Mouse (Mus musculus): Measurements from ENCODE around the gene Irf1.

Irf1 gene

GRCm38 (mm10) chr11:53781201-53781775 lies 11.5 kb downstream of the Irf1 start:
- no peak for DNase-seq (ENCODE audit: low spot score in 2 of 2)

GRCm38 (mm10) chr11:53781964-53782363 lies 12.2 kb downstream of the Irf1 start:
- no peak for DNase-seq (ENCODE audit: low spot score in 2 of 2)

- DNase-seq (ENCODE audit: low spot score in 2 of 2), result no peak
Measured at GRCm38 (mm10) chr11:53783288-53783687, 13.5 kb downstream of the Irf1 start.

DNA sequence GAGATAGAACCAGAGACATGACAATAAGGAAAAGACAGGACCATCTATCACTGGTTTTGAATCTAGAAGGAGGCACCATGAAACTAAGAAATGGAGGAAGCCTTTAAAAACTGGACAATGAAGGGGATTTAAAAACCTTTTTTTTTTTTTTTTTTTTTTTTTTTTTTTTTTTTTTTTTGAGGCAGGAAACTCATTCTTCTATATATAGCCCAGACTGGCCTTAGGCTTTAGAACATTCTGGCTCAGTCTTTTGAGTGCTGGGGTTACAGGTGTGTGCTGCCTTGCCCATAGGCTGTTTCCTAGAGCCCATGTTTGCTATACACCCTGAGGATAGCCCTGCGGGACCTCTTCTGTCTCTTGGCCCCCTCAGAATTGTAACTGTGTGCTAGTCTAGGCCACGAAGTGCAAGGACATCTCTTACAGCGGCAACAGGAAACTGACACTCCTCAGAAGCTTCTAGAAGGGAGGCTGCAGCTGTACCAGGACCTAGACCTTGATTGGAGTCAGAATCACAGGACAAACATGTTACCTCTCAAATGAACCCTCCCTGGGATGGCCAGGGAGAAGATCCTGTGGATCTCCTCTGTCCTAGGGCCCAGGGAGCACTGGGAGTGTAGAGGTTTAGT lies 15.6 kb downstream of the Irf1 start:
- DNase-seq (ENCODE audit: low spot score in 2 of 2), result no peak

DNA sequence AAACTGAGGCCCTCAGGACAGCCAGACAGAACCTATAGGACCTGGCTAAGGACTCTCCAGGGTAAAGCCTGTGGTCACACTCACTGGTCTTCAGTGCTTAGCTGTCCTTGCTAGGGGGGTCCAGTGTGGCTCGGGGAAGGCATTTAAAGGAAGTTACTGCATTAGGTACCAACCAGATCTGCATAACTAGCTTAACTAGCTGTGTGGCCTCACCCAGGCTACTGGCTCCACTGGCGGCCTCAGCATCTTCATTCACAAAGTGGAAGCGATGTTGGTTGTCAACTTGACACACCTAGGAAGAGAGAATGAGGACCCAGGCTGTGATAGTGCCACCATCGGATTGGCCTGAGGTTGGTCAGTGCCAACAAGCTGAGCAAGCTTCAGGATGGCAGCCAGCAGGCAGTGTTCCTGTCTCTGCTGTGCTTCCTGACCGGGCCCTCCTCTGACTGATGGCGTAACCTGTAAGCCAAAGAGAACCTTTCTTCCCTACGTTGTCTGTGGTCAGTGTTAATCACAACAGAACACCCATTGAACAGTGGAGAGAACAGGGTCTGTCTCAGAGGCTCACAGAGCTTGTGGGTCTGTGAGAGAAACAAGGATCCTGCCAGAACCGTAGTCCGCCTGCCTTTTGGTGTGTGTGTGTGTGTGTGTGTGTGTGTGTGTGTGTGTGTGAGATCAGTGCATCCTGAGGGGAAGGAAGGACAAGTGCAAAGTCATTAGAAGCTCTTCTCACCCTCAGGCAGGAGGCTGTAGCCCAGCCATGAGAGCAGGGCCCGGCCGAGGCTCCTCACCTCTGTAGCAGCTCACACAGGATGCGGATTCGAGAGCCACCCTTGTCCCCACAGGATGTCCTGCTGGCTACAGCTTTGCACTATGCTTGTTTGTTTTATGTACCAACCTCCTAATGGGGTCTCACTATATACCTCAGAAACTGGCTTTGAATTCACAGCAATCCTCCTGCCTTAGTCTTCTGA lies 16.5 kb downstream of the Irf1 start:
- no peak for DNase-seq (ENCODE audit: low spot score in 2 of 2)

DNA sequence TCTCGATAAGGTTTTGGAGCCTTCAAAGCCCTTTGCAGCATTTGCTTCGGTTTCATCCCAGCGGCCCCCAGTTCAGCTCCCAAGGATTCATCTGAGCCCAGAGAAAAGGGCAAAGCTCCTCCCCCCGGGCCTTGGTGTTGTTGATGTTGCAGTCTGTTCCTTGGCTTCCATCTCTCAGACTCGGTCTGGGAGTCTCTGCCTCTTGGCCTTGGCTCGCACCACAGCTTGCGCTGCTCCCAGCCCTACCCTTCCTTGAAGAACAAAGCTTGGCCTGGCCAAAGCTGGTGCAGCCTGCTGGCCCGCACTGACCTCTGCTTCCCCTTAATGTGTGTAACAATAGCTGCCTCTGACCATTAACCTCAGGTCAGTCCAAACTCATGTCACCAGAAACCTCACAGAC lies 18.4 kb downstream of the Irf1 start:
- no peak for DNase-seq (ENCODE audit: low spot score in 2 of 2)

GRCm38 (mm10) chr11:53789277-53789676 lies 19.5 kb downstream of the Irf1 start:
- no peak for DNase-seq (ENCODE audit: low spot score in 2 of 2)

DNA sequence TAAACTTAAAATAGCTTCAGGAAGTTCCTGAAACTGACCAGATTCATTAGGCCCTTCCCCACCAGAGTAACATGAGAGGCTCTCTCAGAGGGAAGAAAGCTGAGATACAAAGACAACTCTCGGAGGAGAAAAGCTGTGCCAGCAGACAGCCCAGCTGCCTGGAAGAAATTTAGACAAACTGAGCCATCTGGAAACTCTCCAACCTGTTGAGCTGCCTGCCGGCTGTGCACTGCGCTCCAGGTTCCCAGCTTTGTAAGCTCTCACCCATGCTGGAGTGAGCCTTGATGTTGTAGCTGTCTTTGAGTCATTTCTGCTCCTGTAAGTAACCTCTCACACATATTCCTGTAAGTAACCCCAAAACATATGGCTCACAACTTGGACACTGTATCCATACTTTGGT lies 23.2 kb downstream of the Irf1 start:
- DNase-seq (ENCODE audit: low spot score in 2 of 2), result peak in 1 of 2 experiments; percentile 32

DNA sequence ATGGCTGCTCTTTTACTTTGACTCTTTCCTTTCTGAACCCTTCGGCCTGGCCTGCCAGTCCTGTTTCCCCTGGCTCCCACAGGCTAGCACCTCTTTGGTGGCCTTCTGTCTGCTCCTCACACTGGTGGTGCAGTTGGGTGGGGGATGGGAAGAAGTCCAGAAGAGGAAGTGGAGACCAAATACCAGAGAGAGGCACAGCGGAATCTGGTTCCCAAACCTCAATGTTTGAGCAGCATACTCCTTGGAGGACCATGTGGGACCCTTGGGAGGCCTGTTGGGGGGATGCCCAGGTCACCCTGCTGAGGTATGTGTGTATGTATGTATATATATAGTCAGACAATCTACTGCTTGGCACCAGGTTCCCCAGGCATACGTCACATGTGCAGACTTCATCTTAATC lies 24.2 kb downstream of the Irf1 start:
- DNase-seq (ENCODE audit: low spot score in 2 of 2), result no peak

DNA sequence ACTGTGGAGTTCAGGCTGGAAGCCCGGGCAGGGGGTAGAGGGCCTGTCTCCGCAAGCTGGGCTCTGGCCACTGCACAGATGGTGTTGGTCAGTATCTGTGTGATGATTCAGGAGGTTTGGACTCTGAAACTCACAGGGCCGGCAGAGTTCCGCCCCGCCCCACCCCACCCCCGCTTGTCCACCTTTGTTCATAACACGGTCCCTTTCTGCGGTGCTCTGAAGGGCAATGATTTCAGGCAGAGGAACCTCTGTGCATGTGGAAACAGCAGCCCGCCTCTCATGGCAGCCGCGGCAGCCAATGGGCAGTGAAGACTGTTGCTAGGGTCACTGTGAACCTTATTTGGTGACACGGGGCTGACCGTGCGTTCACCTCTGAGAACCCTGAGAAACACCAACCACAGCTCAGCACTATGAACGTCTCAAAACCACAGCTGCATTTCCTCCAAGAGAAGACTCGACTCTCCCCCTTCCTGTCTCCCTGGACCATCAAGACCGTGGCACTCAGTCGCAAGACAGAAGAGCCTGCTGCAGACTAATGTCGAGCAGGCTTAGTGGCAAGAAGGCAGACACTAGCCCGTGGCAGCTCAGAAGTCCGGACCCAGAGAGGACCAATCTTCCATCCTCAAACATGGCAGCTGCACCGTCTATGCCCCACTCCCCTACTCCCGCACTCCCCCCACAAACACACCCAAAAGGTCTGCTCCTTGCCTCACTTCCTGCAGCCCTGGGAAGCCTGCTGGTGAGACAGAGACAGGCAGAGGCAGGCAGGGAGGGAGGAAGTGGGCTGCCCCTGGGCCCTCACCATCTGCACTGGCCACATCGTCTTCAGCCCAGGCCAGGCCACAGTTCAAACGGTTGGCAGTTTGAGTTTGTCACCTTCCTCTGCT lies 25.1 kb downstream of the Irf1 start:
- no peak for DNase-seq (ENCODE audit: low spot score in 2 of 2)

DNA sequence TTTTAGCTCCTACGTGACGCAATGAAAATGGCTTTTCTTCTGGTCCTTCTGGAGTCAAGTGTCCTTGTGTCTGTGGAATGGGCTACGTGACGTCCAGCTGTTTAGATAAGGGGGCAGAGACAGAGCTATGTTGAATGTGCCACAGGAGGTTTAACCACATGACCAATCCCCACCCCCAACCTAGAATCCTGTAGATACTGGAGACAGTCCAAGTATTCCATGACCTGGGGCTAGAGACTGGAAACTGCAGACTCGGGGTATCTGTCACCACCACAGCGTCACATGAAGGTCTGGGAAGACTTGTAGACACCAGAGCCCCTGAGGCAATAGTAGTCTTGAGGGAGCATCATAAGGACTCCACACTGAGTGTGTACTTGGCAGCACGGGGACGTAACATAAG lies 26.0 kb downstream of the Irf1 start:
- DNase-seq (ENCODE audit: low spot score in 2 of 2), result no peak

DNA sequence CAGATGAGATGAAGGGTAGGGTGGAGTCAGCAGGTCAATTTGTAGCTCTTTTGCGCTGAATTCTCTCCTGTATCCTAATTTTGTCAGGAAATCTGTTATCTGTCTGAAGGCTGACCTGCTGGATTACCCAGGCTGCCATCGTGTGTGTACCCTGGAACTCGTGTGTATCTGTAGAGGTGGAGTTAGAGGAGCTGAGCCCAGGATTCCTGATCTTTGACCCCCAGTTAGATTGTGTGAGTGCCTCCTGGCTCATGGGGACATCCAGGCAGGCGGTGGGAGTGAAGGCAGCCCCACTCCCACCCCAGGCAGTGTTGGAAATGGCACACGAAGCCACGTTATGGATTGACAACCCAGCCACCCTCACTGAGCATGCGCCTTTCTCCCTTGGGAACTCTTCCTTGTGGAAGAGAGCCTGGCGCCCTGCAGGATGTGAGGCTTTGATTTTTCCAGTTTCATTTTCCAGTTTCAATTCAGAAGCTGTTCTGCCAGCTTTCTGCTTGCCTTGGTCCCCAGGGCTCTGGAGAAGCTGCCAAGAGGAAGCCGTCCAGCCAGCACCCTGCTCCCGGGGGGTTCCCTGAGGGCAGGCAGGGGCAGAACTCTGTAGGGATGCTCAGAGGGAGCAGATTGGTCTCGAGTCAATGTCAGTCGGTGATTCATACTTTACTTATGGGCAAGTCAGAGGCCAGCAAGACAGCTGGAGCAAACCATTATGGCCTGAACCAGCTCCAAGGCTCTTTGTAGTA lies 26.8 kb downstream of the Irf1 start:
- no peak for DNase-seq (ENCODE audit: low spot score in 2 of 2)

DNA sequence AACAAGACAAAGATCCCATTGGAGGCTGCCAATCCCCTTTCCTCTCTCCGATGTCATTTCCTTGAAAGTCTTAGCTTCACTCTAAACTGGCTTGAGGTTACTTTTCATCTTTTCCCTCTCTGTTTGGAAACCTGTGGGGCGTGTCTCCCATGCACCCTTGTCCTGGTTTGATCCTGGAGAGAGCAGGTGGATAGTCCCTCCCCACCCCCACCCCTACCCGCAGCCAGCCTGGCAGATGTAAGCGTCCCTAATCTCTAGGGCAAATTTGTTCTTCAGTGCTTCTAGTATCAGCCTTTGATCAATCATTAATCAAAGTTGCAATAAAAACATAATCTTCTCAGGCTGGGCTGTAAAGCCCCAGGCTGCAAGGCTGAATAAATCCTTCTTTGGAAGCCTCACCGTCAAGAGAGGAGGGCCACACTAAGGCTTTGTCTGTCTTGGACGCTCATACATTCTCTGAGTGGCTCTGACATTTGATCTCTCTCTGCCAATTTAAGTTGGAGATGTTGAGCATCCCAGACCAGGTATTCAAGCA lies 27.6 kb downstream of the Irf1 start:
- DNase-seq (ENCODE audit: low spot score in 2 of 2), result no peak

GRCm38 (mm10) chr11:53798041-53798711 lies 28.4 kb downstream of the Irf1 start:
- no peak for DNase-seq (ENCODE audit: low spot score in 2 of 2)

- DNase-seq (ENCODE audit: low spot score in 2 of 2), result no peak
Measured at GRCm38 (mm10) chr11:53800036-53800435, 30.2 kb downstream of the Irf1 start.

- DNase-seq (ENCODE audit: low spot score in 2 of 2), result no peak
Measured at GRCm38 (mm10) chr11:53800975-53801374, 31.2 kb downstream of the Irf1 start.

GRCm38 (mm10) chr11:53803093-53803492 lies 33.3 kb downstream of the Irf1 start:
- DNase-seq (ENCODE audit: low spot score in 2 of 2), result no peak

DNA sequence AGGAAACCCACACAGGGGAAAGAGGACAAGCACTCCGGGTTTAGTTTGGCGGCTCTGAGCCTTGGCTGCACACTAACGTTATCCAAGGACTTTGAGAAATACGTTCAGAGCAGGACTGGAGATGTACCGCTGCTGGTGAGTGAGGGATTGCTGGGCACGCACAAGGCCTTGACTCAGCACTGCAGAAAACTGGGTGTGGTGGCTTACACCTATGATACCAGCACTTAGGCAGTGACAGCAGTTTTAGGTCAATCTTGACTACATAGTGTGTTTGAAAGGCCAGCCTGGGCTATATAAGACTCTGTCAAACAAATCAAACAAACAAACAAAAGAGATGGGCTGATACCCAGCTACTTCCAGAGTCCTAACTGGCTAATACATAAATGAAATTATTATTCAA lies 33.7 kb downstream of the Irf1 start:
- DNase-seq (ENCODE audit: low spot score in 2 of 2), result no peak

GRCm38 (mm10) chr11:53804569-53805344 lies 34.9 kb downstream of the Irf1 start:
- no peak for DNase-seq (ENCODE audit: low spot score in 2 of 2)

Measured in cerebellum, postnatal 4 days (tissue).